Mouse (Mus musculus) brown adipose tissue, adult 24 weeks (tissue): ENCODE measurements at regions not wholly inside any gene's neighbourhood (a gene's known extent, or its start where the extent isn't known, plus 50 kb on each side); places are given as distances from the start of the nearest gene placed in this dataset.
"Not testable (repeated sequence)": the region's sequence is repeated elsewhere in the genome, so short reads cannot be mapped to it uniquely, and the experiment has no call there.

ENCODE experiments used
- H3K27ac ChIP-seq: fragments of 200-500 bp; replicated peaks from 2 replicates; pipeline ENCODE4 v1.5.1; 2012; ENCODE audit warnings: low read depth, mild to moderate bottlenecking, low read length
- H3K4me1 ChIP-seq: fragments of 200-500 bp; 2 replicates; pipeline ENCODE4 v1.6.1; 2012; ENCODE audit warnings: low read length, mixed read lengths; ENCODE audit not compliant: control insufficient read depth, insufficient read depth, insufficient read length
- H3K4me3 ChIP-seq: fragments of 200-500 bp; 2 replicates; pipeline ENCODE4 v1.5.1; 2012; ENCODE audit warnings: low read depth, mild to moderate bottlenecking, low read length, moderate library complexity; ENCODE audit not compliant: insufficient read depth

DNA sequence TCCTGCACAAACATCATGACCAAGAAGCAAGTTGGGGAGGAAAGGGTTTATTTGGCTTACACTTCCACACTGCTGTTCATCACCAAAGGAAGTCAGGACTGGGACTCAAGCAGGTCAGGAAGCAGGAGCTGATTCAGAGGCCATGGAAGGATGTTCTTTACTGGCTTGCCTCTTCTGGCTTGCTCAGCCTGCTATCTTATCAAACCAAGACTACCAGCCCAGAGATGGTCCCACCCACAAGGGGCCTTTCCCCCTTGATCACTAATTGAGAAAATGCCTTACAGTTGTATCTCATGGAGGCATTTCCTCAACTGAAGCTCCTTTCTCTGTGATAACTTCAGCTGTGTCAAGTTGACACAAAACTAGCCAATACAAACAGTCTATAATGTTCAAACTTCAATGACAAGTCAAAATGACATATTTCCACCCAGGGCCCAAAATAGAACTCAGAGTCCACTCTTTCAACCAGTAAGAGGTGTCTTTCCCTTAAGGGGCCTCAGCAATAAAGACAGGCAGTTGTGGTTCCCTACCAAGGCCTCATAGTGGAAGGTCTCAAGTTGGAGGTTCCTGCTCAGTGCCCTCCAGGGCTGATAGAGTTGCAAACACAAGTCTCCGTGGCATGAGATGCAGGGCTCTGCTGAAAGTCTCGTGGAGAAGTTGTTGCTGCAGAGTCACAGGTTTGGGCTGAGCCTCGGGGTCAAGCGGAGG is 111.9 kb downstream of the Rchy1 start:
- H3K4me3 ChIP-seq, H3K27ac ChIP-seq, H3K4me1 ChIP-seq: not testable (repeated sequence)

- H3K4me1 ChIP-seq, result no peaks in the 10 kb centered on the region
- no peak overlapping the region for H3K4me3 ChIP-seq
- no peak overlapping the region for H3K27ac ChIP-seq
Observed at GRCm38 (mm10) chr5:91850440-91850839, 112.4 kb downstream of the Rchy1 start.

- no peaks in the 10 kb centered on the region for H3K4me1 ChIP-seq
- no peak overlapping the region for H3K27ac ChIP-seq
- no peak overlapping the region for H3K4me3 ChIP-seq
Observed at GRCm38 (mm10) chr5:91849533-91849932, 113.3 kb downstream of the Rchy1 start.

- Histone ChIP-seq H3K27ac (no peak overlapping the region), H3K4me3 (no peak overlapping the region), H3K4me1 (no peaks in the 10 kb centered on the region)
Observed at GRCm38 (mm10) chr5:91849114-91849513, 113.8 kb downstream of the Rchy1 start.

GRCm38 (mm10) chr5:91848528-91848927 is 114.3 kb downstream of the Rchy1 start:
- H3K4me3 ChIP-seq, result no peak overlapping the region
- H3K4me1 ChIP-seq, result no peaks in the 10 kb centered on the region
- no peak overlapping the region for H3K27ac ChIP-seq

GRCm38 (mm10) chr5:91843044-91843443 is 119.8 kb downstream of the Rchy1 start:
- Histone ChIP-seq H3K4me3 (no peak overlapping the region), H3K27ac (no peak overlapping the region), H3K4me1 (no peaks in the 10 kb centered on the region; the same call in 1 of the 2 replicates)

DNA sequence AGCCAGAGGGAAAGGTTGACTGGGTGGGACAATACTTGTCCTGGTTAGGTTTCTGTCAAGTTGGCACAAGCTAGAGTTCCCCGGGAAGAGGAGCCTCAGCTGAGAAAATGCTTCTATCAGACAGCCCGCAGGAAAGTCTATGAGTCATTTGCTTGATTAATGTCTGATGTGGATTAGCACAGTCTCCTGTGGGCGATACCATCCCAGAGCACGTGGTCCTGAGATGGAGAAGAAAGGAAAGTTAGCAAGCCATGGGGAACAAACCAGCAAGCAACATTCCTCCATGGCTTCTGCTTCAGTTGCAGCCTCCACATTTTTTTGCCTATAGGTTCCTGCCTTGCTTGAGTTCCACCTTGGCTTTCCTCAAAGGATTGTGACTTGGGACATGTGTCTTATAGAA is 121.8 kb downstream of the Rchy1 start:
- H3K4me3 ChIP-seq, result no peak overlapping the region
- H3K4me1 ChIP-seq, result no peaks in the 10 kb centered on the region; the same call in 1 of the 2 replicates
- H3K27ac ChIP-seq, result no peak overlapping the region

- Histone ChIP-seq H3K4me1 (no peaks in the 10 kb centered on the region), H3K4me3 (no peak overlapping the region), H3K27ac (no peak overlapping the region)
Observed at GRCm38 (mm10) chr5:91828481-91828880, 134.4 kb downstream of the Rchy1 start.

DNA sequence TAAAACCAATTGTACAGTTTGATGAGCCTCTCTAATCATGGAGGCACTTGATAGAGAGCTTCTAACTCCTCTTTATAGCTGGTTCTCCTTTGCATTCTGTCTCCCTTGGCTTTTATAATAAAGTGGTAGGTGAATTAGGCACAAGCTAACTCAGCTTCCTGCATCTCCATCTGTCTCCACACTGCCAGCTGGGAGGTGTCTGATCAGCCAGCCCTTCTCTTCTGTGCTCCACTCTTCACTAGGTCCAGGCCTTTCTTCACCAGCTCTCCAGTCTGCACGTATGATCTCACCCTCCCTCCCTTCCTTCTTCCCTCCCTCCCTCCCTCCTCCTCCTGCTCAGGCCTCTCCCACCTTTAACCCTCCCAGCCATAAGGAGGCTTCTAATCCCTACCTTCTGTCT is 136.2 kb downstream of the Rchy1 start:
- Histone ChIP-seq H3K4me1 (no peaks in the 10 kb centered on the region), H3K27ac (no peak overlapping the region), H3K4me3 (no peak overlapping the region)

- Histone ChIP-seq H3K27ac (no peak overlapping the region), H3K4me3 (no peak overlapping the region), H3K4me1 (no peaks in the 10 kb centered on the region)
Observed at GRCm38 (mm10) chr5:91822844-91823576, 139.9 kb downstream of the Rchy1 start.

DNA sequence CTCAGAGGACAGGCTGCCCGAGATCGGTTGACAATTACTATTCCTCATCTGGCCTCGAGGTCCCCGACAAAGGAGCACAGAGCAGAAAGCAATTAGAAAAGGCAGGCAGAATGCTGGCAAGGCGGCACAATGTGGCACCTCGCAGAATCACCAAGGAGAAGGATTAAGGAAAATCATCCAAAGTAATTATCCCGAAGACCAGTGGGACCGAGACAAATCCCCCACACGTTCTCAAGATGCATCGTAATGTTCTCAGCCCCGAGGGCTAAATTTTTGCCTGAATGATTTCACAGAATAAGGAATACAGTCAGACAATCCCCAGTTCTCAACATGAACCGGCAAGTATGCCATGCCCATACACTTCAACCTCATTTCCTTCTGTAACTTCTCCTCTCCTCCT is 144.1 kb downstream of the Rchy1 start:
- Histone ChIP-seq H3K4me1 (no peaks in the 10 kb centered on the region), H3K4me3 (no peak overlapping the region), H3K27ac (no peak overlapping the region)

DNA sequence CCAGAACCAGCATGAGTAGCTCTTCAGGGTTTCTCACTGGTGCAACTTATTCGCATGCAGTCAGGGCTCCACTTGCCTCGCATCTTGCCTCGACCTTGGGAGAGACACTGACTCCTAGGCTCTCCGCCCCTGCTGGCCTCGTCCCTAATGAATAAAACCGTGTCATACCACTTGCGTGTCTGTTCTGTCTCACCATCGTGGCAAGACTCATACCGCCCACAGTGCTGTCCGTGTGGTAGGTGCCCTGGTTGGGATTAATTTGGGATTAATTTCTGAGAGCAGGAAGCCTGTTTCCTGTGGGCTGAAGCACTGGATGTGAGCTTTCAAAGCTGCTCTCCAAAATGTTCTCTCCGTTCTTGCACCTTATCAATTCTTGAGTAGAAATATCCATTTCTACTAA is 144.7 kb downstream of the Rchy1 start:
- H3K4me1 ChIP-seq, result no peaks in the 10 kb centered on the region
- H3K27ac ChIP-seq, result no peak overlapping the region
- H3K4me3 ChIP-seq, result no peak overlapping the region

DNA sequence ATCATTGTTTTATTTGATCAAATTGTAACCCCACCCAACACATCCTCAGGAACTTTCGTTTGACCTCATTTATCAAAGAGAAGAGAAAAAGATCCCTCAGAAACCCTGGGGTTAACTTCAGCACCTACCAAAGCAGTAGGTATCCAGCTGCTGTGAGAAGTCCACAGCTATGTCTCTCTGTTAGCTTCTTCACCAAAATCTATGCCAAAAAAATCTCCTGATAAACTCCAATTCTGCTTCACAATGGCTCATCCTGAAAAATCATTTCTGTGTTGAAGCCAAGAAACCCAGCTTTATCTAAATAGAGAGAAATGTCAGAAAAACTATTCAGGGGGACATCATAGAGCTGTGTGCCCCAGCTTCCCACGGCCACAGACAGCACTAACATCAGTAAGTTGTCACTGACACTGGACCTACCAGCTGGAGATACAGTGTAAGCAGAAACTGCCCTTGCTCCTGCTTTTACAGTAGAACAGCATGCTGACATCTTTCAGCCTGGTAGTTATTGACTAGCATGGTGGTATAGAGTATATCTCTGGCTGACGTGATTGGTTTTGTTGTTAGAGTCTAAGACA is 146.4 kb downstream of the Rchy1 start:
- Histone ChIP-seq H3K27ac (no peak overlapping the region), H3K4me1 (no peaks in the 10 kb centered on the region), H3K4me3 (no peak overlapping the region)

DNA sequence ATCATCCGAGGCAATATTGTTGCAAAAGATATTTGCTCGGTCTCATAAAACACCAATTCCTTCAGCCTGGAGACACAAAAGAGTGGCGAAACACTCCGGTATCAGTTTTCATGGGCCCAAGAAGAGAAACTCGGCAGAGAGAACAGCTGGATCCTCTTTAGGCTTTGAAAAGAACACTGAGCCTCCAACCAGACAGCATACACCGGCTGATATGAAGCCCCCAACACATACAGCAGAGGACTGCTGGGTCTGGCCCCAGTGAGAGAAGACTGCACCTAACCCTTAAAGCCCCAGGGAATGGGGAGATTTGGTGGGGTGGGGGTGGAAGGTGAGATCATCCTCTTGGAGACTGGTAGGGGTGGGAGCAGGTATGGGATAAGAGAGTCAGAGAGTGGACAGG is 147.9 kb downstream of the Rchy1 start:
- H3K4me1 ChIP-seq, result no peaks in the 10 kb centered on the region
- H3K27ac ChIP-seq, result no peak overlapping the region
- H3K4me3 ChIP-seq, result no peak overlapping the region

DNA sequence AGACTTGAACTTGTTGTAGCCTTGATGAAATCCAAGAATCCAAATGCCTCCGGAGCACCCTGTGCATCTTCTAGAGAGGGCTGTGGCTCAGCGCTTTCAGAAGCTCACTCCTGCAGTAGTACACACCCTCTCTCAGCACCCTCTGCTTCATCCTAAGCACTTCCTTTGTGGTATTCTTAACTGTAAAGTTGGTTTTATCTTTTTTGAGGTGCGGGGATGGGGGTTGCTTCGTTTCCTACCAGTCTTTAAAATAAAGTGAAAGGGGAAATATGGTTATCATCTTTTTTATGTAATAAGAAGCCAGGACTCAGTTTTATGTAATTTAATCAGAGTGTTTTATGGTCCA is 148.5 kb downstream of the Rchy1 start:
- Histone ChIP-seq H3K4me3 (no peak overlapping the region), H3K27ac (no peak overlapping the region), H3K4me1 (no peaks in the 10 kb centered on the region)
